In genomic region chr1:39522519-39522918, GRCm38 (mm10) we compare ENCODE assay signal across 9 mouse cellular contexts. TPM values are rescaled to one million over a fixed set of nuclear protein-coding genes. Genes with fewer than 3 reads are reported as not detected.
DNase-seq lines count a peak whose midpoint lies in the region; ATAC-seq and TF ChIP-seq lines count a peak whose summit lies in the region.
"Had no signal": no experiment of that assay in that cellular context is flagged by ENCODE, and none has a peak within 500 bp of the region (broad histone marks: within the 10 kb centered on the region; RNA-seq: fewer than 3 reads in every experiment).

No protein-coding gene starts in this region.

- H3K36me3 ChIP-seq in MEL (ENCODE audit: control insufficient read depth in 1 of 2, insufficient read depth in 2 of 2, low read length in 2 of 2): no peaks in the 10 kb centered on the region

- no peak overlapping the region for H3K27ac ChIP-seq in cerebellum, adult 2 months (ENCODE audit: insufficient read depth, low read length)
- no peak overlapping the region for H3K27ac ChIP-seq in MEL (ENCODE audit: control insufficient read depth, low read depth, low read length)
- no peak overlapping the region for H3K27ac ChIP-seq in embryonic fibroblast, embryonic 13.5 days (ENCODE audit: insufficient read depth, low read length)

- no peaks in the 10 kb centered on the region for H3K9me3 ChIP-seq in MEL (replicated peaks; ENCODE audit: insufficient read depth, low read length)

- H3K4me3 ChIP-seq in cerebellum, adult 2 months (replicated peaks; ENCODE audit: insufficient read depth, low read depth, low read length): no peak overlapping the region
- no peak overlapping the region for H3K4me3 ChIP-seq in MEL (ENCODE audit: control insufficient read depth in 1 of 2, insufficient read depth in 1 of 2, low read depth in 2 of 2, low read length in 2 of 2)
- no peak overlapping the region for H3K4me3 ChIP-seq in embryonic fibroblast, embryonic 13.5 days (ENCODE audit: insufficient read depth, low read length)
- H3K4me3 ChIP-seq: myocyte had no signal

- WGBS in cerebellum, adult 2 months: 21% methylated on average over 5 of the region's 5 CpGs

- TF ChIP-seq RAD21 in MEL (IDR thresholded peaks at IDR 0.05; ENCODE audit: low read depth, low read length): peak; percentile 83

- no peak for TF ChIP-seq POLR2A in cerebellum, adult 2 months (IDR thresholded peaks at IDR 0.05; ENCODE audit: borderline replicate concordance, insufficient read depth, low read length)
- TF ChIP-seq POLR2A in MEL (IDR thresholded peaks at IDR 0.05; ENCODE audit: control insufficient read depth in 1 of 2, insufficient read depth in 1 of 2, low read depth in 1 of 2, low read length in 2 of 2, poor library complexity in 1 of 2): no peak
- TF ChIP-seq POLR2A in embryonic fibroblast, embryonic 13.5 days (IDR thresholded peaks at IDR 0.05; ENCODE audit: low read depth, low read length): no peak

- H3K4me1 ChIP-seq in cerebellum, adult 2 months (ENCODE audit: control insufficient read depth, insufficient read depth, low read length): no peaks in the 10 kb centered on the region
- H3K4me1 ChIP-seq in MEL (ENCODE audit: control insufficient read depth in 1 of 2, insufficient read depth in 2 of 2, low read length in 2 of 2): no peaks in the 10 kb centered on the region
- no peaks in the 10 kb centered on the region for H3K4me1 ChIP-seq in embryonic fibroblast, embryonic 13.5 days (ENCODE audit: control insufficient read depth, insufficient read depth, low read length)

- TF ChIP-seq CTCF in cerebellum, adult 2 months (IDR thresholded peaks at IDR 0.05; ENCODE audit: borderline replicate concordance, insufficient read depth, low read depth, low read length): peak; percentile 74
- TF ChIP-seq CTCF in MEL (IDR thresholded peaks at IDR 0.05 in 2 of 3, conservative IDR thresholded peaks at IDR 0.05 in 1 of 3; ENCODE audit: control insufficient read depth in 1 of 3, insufficient read depth in 1 of 3, low read depth in 2 of 3, low read length in 3 of 3, poor library complexity in 1 of 3, severe bottlenecking in 1 of 3): peak; percentile 51 to 85 (median 67)
- peak; percentile 30; the same call in 1 of the 2 replicates for TF ChIP-seq CTCF in embryonic fibroblast, embryonic 13.5 days (IDR thresholded peaks at IDR 0.05; ENCODE audit: borderline replicate concordance, insufficient read depth, low read length)

- no peak for TF ChIP-seq EP300 in MEL (IDR thresholded peaks at IDR 0.05; ENCODE audit: low read depth in 1 of 2, low read length in 2 of 2)

- peak; percentile 40 to 41 for DNase-seq in cerebellum, adult 2 months
- no peak for DNase-seq in cerebellum, adult 11-12 months
- peak; percentile 23 to 31 for DNase-seq in left cerebral cortex, adult 18-20 months (ENCODE audit: low spot score in 2 of 2)
- DNase-seq in left cerebral cortex, adult 11 months (ENCODE audit: low spot score): no peak
- DNase-seq in MEL (ENCODE audit: low read depth, low spot score): peak; percentile 63
- no peak for DNase-seq in urinary bladder, adult 2 months (ENCODE audit: low spot score)

- no peaks in the 10 kb centered on the region for H3K79me2 ChIP-seq in MEL (ENCODE audit: control insufficient read depth, insufficient read depth, low read length, poor library complexity)

- no peaks in the 10 kb centered on the region for H3K27me3 ChIP-seq in cerebellum, adult 2 months (ENCODE audit: control insufficient read depth, insufficient read depth, low read length)
- H3K27me3 ChIP-seq in MEL (ENCODE audit: control insufficient read depth in 1 of 2, insufficient read depth in 2 of 2, low read length in 2 of 2): no peaks in the 10 kb centered on the region; a peak in 1 of 4 replicates

- peak; percentile 48; the same call in 1 of the 2 replicates for ATAC-seq in megakaryocyte, adult 5-6 weeks (ENCODE audit: poor library complexity, severe bottlenecking)

- no peak overlapping the region for H3K9ac ChIP-seq in MEL (ENCODE audit: control insufficient read depth, low read depth, low read length, poor library complexity, severe bottlenecking)

TF ChIP-seq in MEL, 35 proteins besides CTCF, POLR2A, EP300 and RAD21:
- TF ChIP-seq MYC (IDR thresholded peaks at IDR 0.05; ENCODE audit: low read depth, low read length): no peak
- peak; percentile 78 for TF ChIP-seq ZC3H11A (IDR thresholded peaks at IDR 0.05; ENCODE audit: low read depth, low read length)
- 0 out of 2 replicates have a peak, but pooled peaks have one; percentile 9 for TF ChIP-seq JUND (IDR thresholded peaks at IDR 0.05; ENCODE audit: low read depth, low read length)
- peak; percentile 86 for TF ChIP-seq SMC3 (IDR thresholded peaks at IDR 0.05; ENCODE audit: low read depth, low read length)
- no peak for TF ChIP-seq RCOR1 (IDR thresholded peaks at IDR 0.05; ENCODE audit: low read depth, low read length)

RNA-seq across cellular contexts. Expression of gene Cnot11, which starts 12.3 kb away (rescaled TPM):
- polyA plus RNA-seq in cerebellum, adult 2 months (2012; rRNA removed): 21.0 and 23.1 TPM in 2 replicates
- 10 to 100 TPM; 23.8 to 25.5 TPM for total RNA-seq in left cerebral cortex, adult 18-20 months (2021)
- total RNA-seq in MEL (2012; rRNA removed): 20.0 and 21.1 TPM in 2 replicates
- 10 to 100 TPM; 37.9 to 46.0 TPM for polyA plus RNA-seq in MEL (2012; ENCODE audit: insufficient read depth in 1 of 2, insufficient read length in 2 of 2, low read depth in 1 of 2, low replicate concordance in 2 of 2, missing spikeins in 1 of 2)
- polyA plus RNA-seq in embryonic fibroblast, embryonic 13.5 days (2011; ENCODE audit: insufficient read length, low read depth, missing spikeins): 47.8 and 48.5 TPM in 2 replicates
- total RNA-seq in megakaryocyte, adult 5-6 weeks (2015): 16.9 and 17.9 TPM in 2 replicates
- total RNA-seq in megakaryocyte, adult 5-6 weeks (2017): 18.1 and 20.2 TPM in 2 replicates
- 16.8 and 17.1 TPM in 2 replicates for polyA plus RNA-seq in urinary bladder, adult 2 months (2012; rRNA removed)

RNA-seq across cellular contexts. Expression of gene Tbc1d8, which starts 44.0 kb away (rescaled TPM):
- polyA plus RNA-seq in cerebellum, adult 2 months (2012; rRNA removed): 29.2 and 34.0 TPM in 2 replicates
- 10 to 100 TPM; 19.3 to 20.5 TPM for total RNA-seq in left cerebral cortex, adult 18-20 months (2021)
- total RNA-seq in MEL (2012; rRNA removed): 1.5 TPM in 2 replicates
- polyA plus RNA-seq in MEL (2012; ENCODE audit: insufficient read depth in 1 of 2, insufficient read length in 2 of 2, low read depth in 1 of 2, low replicate concordance in 2 of 2, missing spikeins in 1 of 2): 1 to 10 TPM in 1 of 2 experiments, not detected in 1; 2.4 TPM
- polyA plus RNA-seq in embryonic fibroblast, embryonic 13.5 days (2011; ENCODE audit: insufficient read length, low read depth, missing spikeins): 1.2 and 3.2 TPM in 2 replicates
- total RNA-seq in megakaryocyte, adult 5-6 weeks (2015): 60.6 and 61.8 TPM in 2 replicates
- total RNA-seq in megakaryocyte, adult 5-6 weeks (2017): 35.5 and 46.5 TPM in 2 replicates
- polyA plus RNA-seq in urinary bladder, adult 2 months (2012; rRNA removed): 40.9 and 41.8 TPM in 2 replicates

RNA-seq across cellular contexts. Expression of gene Rnf149, which starts 54.7 kb away (rescaled TPM):
- 22.3 and 26.3 TPM in 2 replicates for polyA plus RNA-seq in cerebellum, adult 2 months (2012; rRNA removed)
- total RNA-seq in left cerebral cortex, adult 18-20 months (2021): 10 to 100 TPM; 31.2 to 34.2 TPM
- total RNA-seq in MEL (2012; rRNA removed): 33.0 and 37.1 TPM in 2 replicates
- polyA plus RNA-seq in MEL (2012; ENCODE audit: insufficient read depth in 1 of 2, insufficient read length in 2 of 2, low read depth in 1 of 2, low replicate concordance in 2 of 2, missing spikeins in 1 of 2): 10 to 100 TPM in 1 of 2 experiments, not detected in 1; 46.4 TPM
- 52.6 and 96.4 TPM in 2 replicates for polyA plus RNA-seq in embryonic fibroblast, embryonic 13.5 days (2011; ENCODE audit: insufficient read length, low read depth, missing spikeins)
- total RNA-seq in megakaryocyte, adult 5-6 weeks (2015): 56.1 and 61.0 TPM in 2 replicates
- 69.5 and 70.7 TPM in 2 replicates for total RNA-seq in megakaryocyte, adult 5-6 weeks (2017)
- 22.1 and 22.5 TPM in 2 replicates for polyA plus RNA-seq in urinary bladder, adult 2 months (2012; rRNA removed)

Comparison
In these comparisons a context has a peak if more than half of its experiments do, and no peak if none do; other contexts are left out.
1. DNase-seq: peak in cerebellum, adult 2 months (2 of 2), left cerebral cortex, adult 18-20 months (2 of 2) and MEL (single experiment); none in cerebellum, adult 11-12 months (single experiment), left cerebral cortex, adult 11 months (single experiment) and urinary bladder, adult 2 months (single experiment).
2. Peak in every context shown above with its lines, with median percentiles within 50 percentile points of each other: CTCF ChIP-seq.